Mouse (Mus musculus) kidney, adult 2 months (tissue): ENCODE results near the gene Prrt2. TPM values are rescaled to one million over a fixed set of nuclear protein-coding genes. Genes with fewer than 3 reads are reported as not detected.

Experiments
- DNase-seq: peaks from one replicate; pipeline ENCODE4 v3.0.0; 2021
- H3K27ac ChIP-seq: fragments of 200-500 bp; 2 replicates; pipeline ENCODE4 v1.5.1; 2012; ENCODE audit warnings: low read depth, low read length, control low read depth, inconsistent platforms; ENCODE audit not compliant: insufficient read depth
- H3K27me3 ChIP-seq: fragments of 200-500 bp; replicated peaks from 2 replicates; pipeline ENCODE4 v1.6.1; 2012; ENCODE audit warnings: mild to moderate bottlenecking, moderate library complexity, low read length, inconsistent platforms; ENCODE audit not compliant: control insufficient read depth, insufficient read depth
- H3K36me3 ChIP-seq: fragments of 200-500 bp; 2 replicates; pipeline ENCODE4 v1.6.1; 2012; ENCODE audit warnings: mild to moderate bottlenecking, moderate library complexity, low read length, inconsistent platforms; ENCODE audit not compliant: control insufficient read depth, insufficient read depth
- H3K4me1 ChIP-seq: fragments of 200-500 bp; 2 replicates; pipeline ENCODE4 v1.6.1; 2011; ENCODE audit warnings: low read length; ENCODE audit not compliant: control insufficient read depth, insufficient read depth
- H3K4me3 ChIP-seq: fragments of 200-500 bp; 2 replicates; pipeline ENCODE4 v1.5.1; 2011; ENCODE audit warnings: mild to moderate bottlenecking, low read depth, low read length, control low read depth; ENCODE audit not compliant: insufficient read depth
- CTCF ChIP-seq: fragments of 200-500 bp; conservative IDR thresholded peaks from 2 replicates; pipeline ENCODE4 v1.5.1; 2011; ENCODE audit warnings: low read depth, mild to moderate bottlenecking, control low read depth, low read length, moderate library complexity, mixed read lengths; ENCODE audit not compliant: insufficient read depth, insufficient read length
- POLR2A ChIP-seq: fragments of 200-500 bp; IDR thresholded peaks from one replicate; pipeline ENCODE4 v1.6.1; 2011; ENCODE audit warnings: low read depth, low read length, control low read depth
- WGBS: fragments of 180-500 bp; shearing (Covaris S2); methylation state at CpG from one replicate; pipeline ENCODE4 v1.1.7; 2018; 5-methylcytosine and 5-hydroxymethylcytosine counted together
- polyA plus RNA-seq: library from polyadenylated mRNA; depleted of rRNA; stranded (reverse); fragments of >200 nt; gene quantifications from 2 replicates; pipeline ENCODE4 v1.2.3, GENCODE M21; 2012

Gene Prrt2
- polyA plus RNA-seq, 1 experiment = 3.6 TPM

DNA sequence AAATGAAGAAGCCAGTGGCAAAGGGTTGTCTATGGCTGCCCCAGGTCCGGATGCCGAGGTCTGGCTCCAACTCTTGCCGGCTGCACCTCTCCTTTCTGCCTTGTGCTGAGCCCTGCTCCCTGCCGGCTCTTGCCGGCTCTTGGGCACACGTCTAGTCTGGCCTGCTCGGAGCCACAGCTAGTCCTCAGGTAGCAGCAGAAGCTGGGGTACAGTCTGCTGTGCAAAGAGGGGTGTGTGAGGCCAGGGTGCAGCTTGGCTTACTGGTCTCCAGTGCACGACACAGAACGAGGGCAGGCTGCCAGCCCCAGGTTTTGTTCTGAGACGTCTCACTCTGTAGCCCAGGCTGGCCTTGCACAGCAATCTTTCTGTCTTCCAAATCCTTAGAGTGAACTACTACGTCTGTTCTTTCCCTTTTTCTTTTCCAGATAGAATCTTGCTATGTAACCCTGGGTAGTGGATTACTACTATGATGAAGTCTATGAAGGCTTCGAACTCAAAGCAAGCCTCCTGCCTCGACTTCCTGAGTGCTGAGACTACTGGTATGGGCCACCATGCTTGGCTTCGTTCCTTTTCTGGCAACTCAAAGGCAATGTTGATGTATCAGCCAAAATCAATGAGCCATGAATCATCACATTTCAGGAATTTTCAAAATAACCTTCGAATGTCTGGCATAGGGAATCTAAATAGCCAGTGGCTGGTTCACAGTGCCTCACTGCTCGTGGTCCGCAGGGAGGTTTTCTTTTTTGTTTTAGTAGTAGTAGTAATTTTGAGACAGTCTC lies 11.5 kb downstream of the Prrt2 start:
- 65% methylated on average over 17 of the region's 17 CpGs for WGBS
- H3K27me3 ChIP-seq = no peaks in the 10 kb centered on the region
- TF ChIP-seq CTCF = no peak
- no peak for TF ChIP-seq POLR2A
- peaks cover 8% of the 10 kb centered on the region; the same call in 1 of the 2 replicates for H3K4me1 ChIP-seq
- no peak overlapping the region for H3K4me3 ChIP-seq
- no peaks in the 10 kb centered on the region for H3K36me3 ChIP-seq
- DNase-seq = no peak
- H3K27ac ChIP-seq = peak overlapping the region; percentile 66

DNA sequence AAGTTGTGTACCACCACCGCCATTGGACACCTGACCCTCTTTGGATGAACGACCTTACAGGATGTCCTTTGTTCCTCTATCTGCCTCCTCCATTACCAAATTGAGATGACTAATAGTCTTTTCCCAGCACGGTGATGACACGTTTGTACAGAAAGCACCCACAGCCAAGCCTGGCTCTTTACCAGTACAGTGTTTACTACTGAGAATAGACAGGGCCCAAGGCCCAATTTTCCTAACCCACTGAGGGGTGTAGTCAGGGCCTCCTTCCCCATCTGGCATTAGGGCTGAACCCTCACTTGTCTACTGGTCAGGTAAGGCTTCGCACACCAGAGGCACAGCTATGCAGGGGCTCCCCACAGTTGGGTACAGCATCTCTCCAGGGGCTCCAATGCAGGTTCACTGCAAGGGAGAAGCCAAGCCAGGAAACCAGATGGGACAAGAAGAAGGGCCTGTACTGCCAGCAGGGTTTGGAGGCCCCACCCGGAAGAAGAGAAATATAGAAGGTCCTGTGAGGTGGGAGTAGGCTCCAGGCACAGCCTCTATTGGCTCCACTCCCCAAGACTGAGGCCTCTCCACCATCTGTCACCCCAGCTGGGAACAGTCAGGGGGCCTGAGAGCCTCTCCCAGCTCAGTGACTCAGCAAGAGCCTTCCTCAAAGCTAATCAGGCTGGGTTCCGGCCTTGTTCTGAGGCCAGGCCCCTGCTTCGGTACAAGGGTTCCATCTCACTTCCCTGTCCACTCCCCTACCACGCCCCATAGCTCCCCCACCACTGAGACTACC lies 12.6 kb downstream of the Prrt2 start:
- peak overlapping the region; percentile 66 for H3K27ac ChIP-seq
- peaks cover 9% of the 10 kb centered on the region; the same call in 1 of the 2 replicates for H3K4me1 ChIP-seq
- DNase-seq = peak; percentile 67
- no peaks in the 10 kb centered on the region for H3K27me3 ChIP-seq
- 55% methylated on average over 9 of the region's 9 CpGs for WGBS
- no peak overlapping the region for H3K4me3 ChIP-seq
- TF ChIP-seq POLR2A (no peak), CTCF (no peak)
- no peaks in the 10 kb centered on the region for H3K36me3 ChIP-seq

GRCm38 (mm10) chr7:127007313-127008024 lies 13.5 kb downstream of the Prrt2 start:
- TF ChIP-seq POLR2A (no peak), CTCF (no peak)

DNA sequence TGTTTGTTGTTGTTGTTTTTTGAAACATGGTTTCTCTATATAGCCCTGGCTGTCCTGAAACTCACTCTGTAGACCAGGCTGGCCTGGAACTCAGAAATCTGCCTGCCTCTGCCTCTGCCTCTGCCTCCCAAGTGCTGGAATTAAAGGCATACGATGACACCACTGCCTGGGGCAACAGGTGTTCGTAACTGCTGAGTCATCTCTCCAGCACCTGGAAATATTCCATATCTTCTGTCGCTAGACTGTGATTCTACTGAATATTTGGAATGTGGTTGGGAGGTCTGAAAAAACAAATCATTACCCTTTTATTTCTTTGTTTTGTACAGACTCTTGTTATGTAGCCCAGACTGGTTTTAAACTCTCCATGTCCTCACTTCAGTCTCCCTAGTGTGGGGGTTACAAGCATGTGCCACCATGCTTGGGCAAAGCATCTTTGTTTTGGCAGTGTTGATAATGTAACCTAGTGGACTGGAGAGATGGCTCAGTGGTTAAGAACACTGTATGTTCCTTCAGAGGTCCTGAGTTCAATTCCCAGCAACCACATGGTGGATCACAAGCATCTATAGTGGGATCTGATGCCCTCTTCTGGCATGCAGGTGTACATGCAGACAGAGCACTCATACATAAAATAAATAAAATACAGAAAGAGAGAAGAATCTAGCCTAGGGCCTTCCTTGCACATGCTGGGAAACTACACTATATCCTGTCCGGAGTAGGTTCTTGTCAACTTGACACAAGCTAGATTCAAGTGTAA lies 16.7 kb downstream of the Prrt2 start:
- DNase-seq = no peak
- Histone ChIP-seq H3K4me3 (no peak overlapping the region), H3K27me3 (no peaks in the 10 kb centered on the region), H3K4me1 (0 out of 2 replicates have a peak, but pooled peaks cover 6% of the 10 kb centered on the region), H3K36me3 (no peaks in the 10 kb centered on the region), H3K27ac (no peak overlapping the region)
- TF ChIP-seq POLR2A = no peak
- TF ChIP-seq CTCF = no peak
- 64% methylated on average over 4 of the region's 4 CpGs for WGBS

More at GRCm38 (mm10) chr7:127007313-127008024, 13.5 kb downstream of the Prrt2 start:
- Histone ChIP-seq H3K27me3 (no peaks in the 10 kb centered on the region), H3K4me1 (0 out of 2 replicates have a peak, but pooled peaks cover 6% of the 10 kb centered on the region), H3K4me3 (no peak overlapping the region), H3K27ac (no peak overlapping the region), H3K36me3 (no peaks in the 10 kb centered on the region)
- DNase-seq = no peak
- WGBS = 85% methylated on average over 6 of the region's 6 CpGs

GRCm38 (mm10) chr7:127003620-127004019 lies 17.4 kb downstream of the Prrt2 start:
- H3K36me3 ChIP-seq = no peaks in the 10 kb centered on the region
- H3K27ac ChIP-seq = no peak overlapping the region
- TF ChIP-seq CTCF (no peak), POLR2A (no peak)
- no peaks in the 10 kb centered on the region for H3K27me3 ChIP-seq
- DNase-seq = peak; percentile 46
- 80% methylated on average over 5 of the region's 5 CpGs for WGBS
- no peak overlapping the region for H3K4me3 ChIP-seq
- 0 out of 2 replicates have a peak, but pooled peaks cover 6% of the 10 kb centered on the region for H3K4me1 ChIP-seq

GRCm38 (mm10) chr7:126999568-126999967 lies 21.4 kb downstream of the Prrt2 start:
- Histone ChIP-seq H3K4me1 (0 out of 2 replicates have a peak, but pooled peaks cover 3% of the 10 kb centered on the region), H3K36me3 (no peaks in the 10 kb centered on the region), H3K4me3 (no peak overlapping the region), H3K27me3 (no peaks in the 10 kb centered on the region), H3K27ac (no peak overlapping the region)
- no peak for DNase-seq
- 80% methylated on average over 10 of the region's 10 CpGs for WGBS
- TF ChIP-seq POLR2A (no peak), CTCF (no peak)
